10 mouse cellular contexts compared by ENCODE assay signal in the genomic region with DNA sequence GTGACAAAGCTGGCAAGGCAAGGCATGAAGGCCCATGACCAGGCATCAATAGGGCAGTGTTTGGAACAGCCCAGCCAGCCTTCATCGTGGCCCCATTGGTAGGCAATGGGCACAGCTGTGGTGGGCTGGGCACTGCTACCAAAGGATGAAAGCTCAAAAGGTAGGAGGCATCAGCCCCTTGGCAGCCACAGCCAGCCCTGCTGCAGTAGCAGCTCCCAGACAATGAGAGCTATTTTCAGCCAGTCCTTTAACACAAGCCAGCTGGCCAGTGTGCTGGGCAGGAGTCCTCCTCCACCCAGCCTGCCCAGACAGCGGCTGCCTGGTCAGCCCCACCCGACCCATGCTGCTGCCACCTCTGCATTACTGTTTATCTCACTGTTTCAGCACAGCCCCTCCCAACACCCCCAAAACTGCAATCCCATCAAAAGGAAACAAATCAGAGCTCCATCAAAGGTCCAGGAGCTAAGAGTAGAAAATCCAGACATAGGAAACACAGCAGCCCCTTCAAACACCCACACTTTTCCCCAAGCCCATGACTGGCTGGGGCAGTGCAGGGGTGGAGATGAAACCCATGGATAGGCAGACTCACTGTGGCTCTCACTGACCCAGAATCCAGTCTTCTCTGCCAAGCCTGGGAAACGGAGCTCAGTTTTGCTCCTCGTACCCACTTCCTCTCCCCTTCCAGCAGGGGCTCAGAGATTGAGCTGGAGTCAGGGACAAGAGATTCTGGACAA. TPM values are rescaled to one million over a fixed set of nuclear protein-coding genes. Genes with fewer than 3 reads are reported as not detected.
DNase-seq lines count a peak whose midpoint lies in the region; ATAC-seq lines count a peak whose summit lies in the region.
"Had no signal": no experiment of that assay in that cellular context is flagged by ENCODE, and none has a peak within 500 bp of the region (broad histone marks: within the 10 kb centered on the region; RNA-seq: fewer than 3 reads in every experiment).

No protein-coding gene starts in this region.

- DNase-seq in kidney, adult 8-10 months: no peak
- DNase-seq in fibroblast of lung, adult 2 months (ENCODE audit: low read depth): peak; percentile 91
- DNase-seq in layer of hippocampus, postnatal 14 days (ENCODE audit: low spot score in 2 of 2): peak; percentile 57 to 68
- DNase-seq in urinary bladder, adult 18-20 months (ENCODE audit: low spot score in 2 of 2): no peak
- no peak for DNase-seq in adrenal gland, adult 18-20 months (ENCODE audit: low spot score in 2 of 2)

- no peaks in the 10 kb centered on the region for H3K9me3 ChIP-seq in kidney, embryonic 15.5 days (replicated peaks)
- no peaks in the 10 kb centered on the region for H3K9me3 ChIP-seq in heart, embryonic 15.5 days (replicated peaks)
- no peaks in the 10 kb centered on the region for H3K9me3 ChIP-seq in midbrain, embryonic 13.5 days
- H3K9me3 ChIP-seq: G1E had no signal

- peak overlapping the region; percentile 75 for H3K27ac ChIP-seq in kidney, embryonic 15.5 days
- peak overlapping the region; percentile 90 for H3K27ac ChIP-seq in heart, embryonic 15.5 days
- H3K27ac ChIP-seq in midbrain, embryonic 13.5 days: peak overlapping the region; percentile 22; the same call in 1 of the 2 replicates

- H3K36me3 ChIP-seq in kidney, embryonic 15.5 days: no peaks in the 10 kb centered on the region
- H3K36me3 ChIP-seq in heart, embryonic 15.5 days: no peaks in the 10 kb centered on the region
- no peaks in the 10 kb centered on the region for H3K36me3 ChIP-seq in midbrain, embryonic 13.5 days
- H3K36me3 ChIP-seq: G1E had no signal

- 30% methylated on average over 5 of the region's 5 CpGs for WGBS in kidney, embryonic 15.5 days
- WGBS in heart, embryonic 15.5 days: 18% methylated on average over 5 of the region's 5 CpGs
- WGBS in midbrain, embryonic 13.5 days: 68% methylated on average over 5 of the region's 5 CpGs

- no peak overlapping the region for H3K9ac ChIP-seq in kidney, embryonic 15.5 days
- H3K9ac ChIP-seq in heart, embryonic 15.5 days: 0 out of 2 replicates have a peak overlapping the region, but pooled peaks have one; percentile 28
- no peak overlapping the region for H3K9ac ChIP-seq in midbrain, embryonic 13.5 days (replicated peaks)

- peak; percentile 70; the same call in 1 of the 2 replicates for ATAC-seq in kidney, embryonic 15.5 days (replicated peaks; ENCODE audit: low FRiP score)
- ATAC-seq in heart, embryonic 15.5 days (replicated peaks; ENCODE audit: insufficient number of reproducible peaks, insufficient read depth, low FRiP score, low read depth): peak; percentile 79
- ATAC-seq in midbrain, embryonic 13.5 days: no peak

- H3K4me3 ChIP-seq in kidney, embryonic 15.5 days (replicated peaks): no peak overlapping the region
- no peak overlapping the region for H3K4me3 ChIP-seq in heart, embryonic 15.5 days
- no peak overlapping the region for H3K4me3 ChIP-seq in midbrain, embryonic 13.5 days (replicated peaks)

- no peaks in the 10 kb centered on the region for H3K27me3 ChIP-seq in kidney, embryonic 15.5 days
- no peaks in the 10 kb centered on the region for H3K27me3 ChIP-seq in heart, embryonic 15.5 days
- H3K27me3 ChIP-seq in midbrain, embryonic 13.5 days: no peaks in the 10 kb centered on the region

- no peak overlapping the region for H3K4me2 ChIP-seq in kidney, embryonic 15.5 days
- H3K4me2 ChIP-seq in heart, embryonic 15.5 days: peak overlapping the region; percentile 44
- H3K4me2 ChIP-seq in midbrain, embryonic 13.5 days (replicated peaks): no peak overlapping the region

- H3K4me1 ChIP-seq in kidney, embryonic 15.5 days: peaks cover 79% of the 10 kb centered on the region
- H3K4me1 ChIP-seq in heart, embryonic 15.5 days (replicated peaks): peaks cover 69% of the 10 kb centered on the region
- H3K4me1 ChIP-seq in midbrain, embryonic 13.5 days (replicated peaks): peaks cover 21% of the 10 kb centered on the region

RNA-seq across cellular contexts. Expression of a gene that starts 26.7 kb away (rescaled TPM):
- polyA plus RNA-seq in kidney, embryonic 15.5 days (2015; fragmentation: Nextera tagmentation; extraction: Ambion mirVana): 31.7 and 32.4 TPM in 2 replicates
- polyA plus RNA-seq in heart, embryonic 15.5 days (2015; fragmentation: Nextera tagmentation; extraction: Ambion mirVana): 14.0 and 17.8 TPM in 2 replicates
- 10 to 100 TPM; 12.6 to 13.8 TPM for total RNA-seq in layer of hippocampus, postnatal 14 days (2021)
- 8.5 and 8.7 TPM in 2 replicates for polyA plus RNA-seq in midbrain, embryonic 13.5 days (2015; fragmentation: Nextera tagmentation; extraction: Ambion mirVana)
- total RNA-seq in adrenal gland, adult 18-20 months (2021): 10 to 100 TPM; 15.5 to 17.2 TPM

RNA-seq across cellular contexts. Expression of a gene that starts 47.9 kb away (rescaled TPM):
- 0.21 and 0.43 TPM in 2 replicates for polyA plus RNA-seq in kidney, embryonic 15.5 days (2015; fragmentation: Nextera tagmentation; extraction: Ambion mirVana)
- polyA plus RNA-seq in heart, embryonic 15.5 days (2015; fragmentation: Nextera tagmentation; extraction: Ambion mirVana): 0.09 and 0.47 TPM in 2 replicates
- total RNA-seq in layer of hippocampus, postnatal 14 days (2021): 1 to 10 TPM; 1.5 to 1.7 TPM
- polyA plus RNA-seq in midbrain, embryonic 13.5 days (2015; fragmentation: Nextera tagmentation; extraction: Ambion mirVana): 0.35 TPM in 2 replicates
- total RNA-seq in adrenal gland, adult 18-20 months (2021): 1 to 10 TPM; 1.6 to 2.6 TPM
- total RNA-seq: G1E; gastrocnemius, postnatal 4 days had no signal
- polyA plus RNA-seq: G1E had no signal

RNA-seq across cellular contexts. Expression of a gene that starts 48.7 kb away (rescaled TPM):
- polyA plus RNA-seq in kidney, embryonic 15.5 days (2015; fragmentation: Nextera tagmentation; extraction: Ambion mirVana): 56.4 and 66.5 TPM in 2 replicates
- 37.2 and 42.1 TPM in 2 replicates for polyA plus RNA-seq in heart, embryonic 15.5 days (2015; fragmentation: Nextera tagmentation; extraction: Ambion mirVana)
- total RNA-seq in layer of hippocampus, postnatal 14 days (2021): 100 to 1,000 TPM in 1 of 2 experiments, 10 to 100 TPM in 1; 92.8 to 103 TPM
- 115 and 125 TPM in 2 replicates for polyA plus RNA-seq in midbrain, embryonic 13.5 days (2015; fragmentation: Nextera tagmentation; extraction: Ambion mirVana)
- total RNA-seq in adrenal gland, adult 18-20 months (2021): 10 to 100 TPM; 46.0 to 50.6 TPM

RNA-seq across cellular contexts. Expression of a gene that starts 49.1 kb away (rescaled TPM):
- 502 and 516 TPM in 2 replicates for polyA plus RNA-seq in kidney, embryonic 15.5 days (2015; fragmentation: Nextera tagmentation; extraction: Ambion mirVana)
- 221 and 295 TPM in 2 replicates for polyA plus RNA-seq in heart, embryonic 15.5 days (2015; fragmentation: Nextera tagmentation; extraction: Ambion mirVana)
- total RNA-seq in layer of hippocampus, postnatal 14 days (2021): 100 to 1,000 TPM; 357 to 369 TPM
- polyA plus RNA-seq in midbrain, embryonic 13.5 days (2015; fragmentation: Nextera tagmentation; extraction: Ambion mirVana): 228 and 244 TPM in 2 replicates
- 100 to 1,000 TPM; 536 to 790 TPM for total RNA-seq in adrenal gland, adult 18-20 months (2021)

Comparison
In these comparisons a context has a peak if more than half of its experiments do, and no peak if none do; other contexts are left out.
1. H3K27ac ChIP-seq: peak in every context shown above with its lines; median percentile 90 in heart, embryonic 15.5 days; 75 in kidney, embryonic 15.5 days; 22 in midbrain, embryonic 13.5 days.
2. DNase-seq: peak in fibroblast of lung, adult 2 months (single experiment) and layer of hippocampus, postnatal 14 days (2 of 2); none in kidney, adult 8-10 months (0 of 2), urinary bladder, adult 18-20 months (0 of 2) and adrenal gland, adult 18-20 months (0 of 2).